In the genomic region with DNA sequence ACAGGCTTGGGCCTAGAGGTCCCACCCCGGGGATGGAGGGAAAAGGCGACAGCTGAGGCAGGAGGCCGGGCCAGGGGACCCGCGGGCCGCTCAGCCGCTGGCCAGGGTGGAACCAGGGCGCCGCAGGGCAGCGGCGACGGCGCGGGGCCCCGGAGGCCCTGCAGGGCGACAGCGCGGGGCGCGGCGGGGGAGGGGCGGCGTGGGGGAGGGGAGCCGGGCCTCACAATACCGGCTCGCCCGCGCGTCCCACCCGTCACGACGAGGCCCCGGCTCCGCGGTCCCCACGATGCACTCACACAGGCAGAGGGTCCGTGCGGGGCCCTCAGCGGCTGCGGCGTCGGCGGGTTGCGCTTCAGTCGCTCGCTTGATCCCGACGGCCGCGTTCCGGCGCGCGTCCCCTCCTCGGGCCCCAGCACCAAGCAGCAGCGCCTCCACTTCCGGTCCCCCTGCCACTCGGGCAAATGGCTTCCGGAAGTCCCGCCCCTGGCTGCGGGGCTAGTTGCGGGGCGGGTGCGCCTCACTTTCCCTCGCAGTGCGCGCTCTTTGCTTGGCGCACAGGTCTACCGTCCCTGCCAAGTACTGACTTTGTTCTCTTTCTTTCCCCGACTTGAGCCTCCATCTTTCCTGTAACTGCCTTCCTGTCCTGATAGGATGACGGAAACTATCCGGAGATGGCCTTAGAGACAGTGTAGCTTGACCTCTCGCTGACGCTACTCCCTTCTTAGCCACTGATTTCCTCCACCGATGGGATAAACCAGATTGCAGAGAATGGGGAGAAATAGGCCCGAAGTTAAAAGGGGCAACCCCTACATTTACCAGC, we compare ENCODE assay signal across 8 mouse cellular contexts. TPM values are rescaled to one million over a fixed set of nuclear protein-coding genes. Genes with fewer than 3 reads are reported as not detected.
DNase-seq lines count a peak whose midpoint lies in the region; ATAC-seq and TF ChIP-seq lines count a peak whose summit lies in the region.

No protein-coding gene starts in this region.

- peaks cover 15% of the 10 kb centered on the region for H3K4me1 ChIP-seq in hindbrain, postnatal 0 days (ENCODE audit: insufficient read depth, low read length)

- peak overlapping the region; percentile 94 for H3K27ac ChIP-seq in hindbrain, postnatal 0 days
- H3K27ac ChIP-seq in left cerebral cortex, adult 2 months, result peak overlapping the region; percentile 96

- H3K36me3 ChIP-seq in hindbrain, postnatal 0 days (ENCODE audit: insufficient read depth, low read length), result no peaks in the 10 kb centered on the region

- TF ChIP-seq CTCF in hindbrain, postnatal 0 days (IDR thresholded peaks at IDR 0.05; ENCODE audit: low read depth), result no peak
- no peak for TF ChIP-seq CTCF in left cerebral cortex, adult 2 months (IDR thresholded peaks at IDR 0.05)

- H3K9me3 ChIP-seq in hindbrain, postnatal 0 days (ENCODE audit: low read length), result no peaks in the 10 kb centered on the region

- WGBS in hindbrain, postnatal 0 days, result 1% methylated on average over 57 of the region's 76 CpGs

- peak overlapping the region; percentile 86 for H3K4me3 ChIP-seq in hindbrain, postnatal 0 days (ENCODE audit: low read length)
- H3K4me3 ChIP-seq in left cerebral cortex, adult 2 months, result peak overlapping the region; percentile 94

- intact Hi-C loops in left cerebral cortex, adult 2 months (cut with DNase I), result loop anchor here (1.0 kb wide), 1 partner anchor 246 kb away; no protein-coding TSS in a partner anchor

- peak overlapping the region; percentile 80 for H3K4me2 ChIP-seq in hindbrain, postnatal 0 days (ENCODE audit: low read depth, low read length)

- peak; percentile 95 for ATAC-seq in hindbrain, postnatal 0 days
- peak; percentile 96 for ATAC-seq in megakaryocyte, adult 5-6 weeks (ENCODE audit: poor library complexity, severe bottlenecking)

- DNase-seq in T-cell, adult 2 months (ENCODE audit: low spot score), result peak; percentile 89
- peak; percentile 91 to 94 for DNase-seq in cerebellum, postnatal 36 days
- peak; percentile 88 for DNase-seq in gastrocnemius, adult 18-20 months (ENCODE audit: low spot score)
- peak; percentile 97 for DNase-seq in hindbrain, postnatal 0 days (ENCODE audit: low spot score)
- DNase-seq in left cerebral cortex, adult 2 months (ENCODE audit: extremely low spot score in 1 of 2, low spot score in 2 of 2), result peak; percentile 90 to 93
- peak; percentile 88 to 91 for DNase-seq in right cerebral cortex, adult 2 months (ENCODE audit: low spot score in 2 of 2)
- peak; percentile 90 for DNase-seq in urinary bladder, postnatal 14 days (ENCODE audit: low spot score)

- no peaks in the 10 kb centered on the region for H3K27me3 ChIP-seq in hindbrain, postnatal 0 days (ENCODE audit: insufficient read depth, low read length)

- peak overlapping the region; percentile 94 for H3K9ac ChIP-seq in hindbrain, postnatal 0 days (replicated peaks; ENCODE audit: low read length)

RNA-seq across cellular contexts. Expression of gene Pafah1b2, which starts 27.9 kb away (rescaled TPM):
- 10 to 100 TPM; 23.6 to 32.0 TPM for total RNA-seq in gastrocnemius, adult 18-20 months (2021)
- total RNA-seq in hindbrain, postnatal 0 days (2014; rRNA removed), result 137 and 186 TPM in 2 replicates
- 222 and 243 TPM in 2 replicates for polyA plus RNA-seq in hindbrain, postnatal 0 days (2015; fragmentation: Nextera tagmentation; extraction: Ambion mirVana)
- 100 to 1,000 TPM; 193 to 215 TPM for total RNA-seq in left cerebral cortex, adult 2 months (2021)
- total RNA-seq in megakaryocyte, adult 5-6 weeks (2015), result 28.6 and 44.4 TPM in 2 replicates
- 53.0 and 73.9 TPM in 2 replicates for total RNA-seq in megakaryocyte, adult 5-6 weeks (2017)

RNA-seq across cellular contexts. Expression of gene Sik3, which starts 28.0 kb away (rescaled TPM):
- total RNA-seq in gastrocnemius, adult 18-20 months (2021), result 10 to 100 TPM; 37.4 to 38.3 TPM
- 32.3 and 37.1 TPM in 2 replicates for total RNA-seq in hindbrain, postnatal 0 days (2014; rRNA removed)
- polyA plus RNA-seq in hindbrain, postnatal 0 days (2015; fragmentation: Nextera tagmentation; extraction: Ambion mirVana), result 12.5 and 12.6 TPM in 2 replicates
- total RNA-seq in left cerebral cortex, adult 2 months (2021), result 100 to 1,000 TPM; 122 to 127 TPM
- total RNA-seq in megakaryocyte, adult 5-6 weeks (2015), result 32.9 and 34.5 TPM in 2 replicates
- 17.5 and 24.0 TPM in 2 replicates for total RNA-seq in megakaryocyte, adult 5-6 weeks (2017)

RNA-seq across cellular contexts. Expression of gene Sidt2, which starts 29.6 kb away (rescaled TPM):
- total RNA-seq in gastrocnemius, adult 18-20 months (2021), result 10 to 100 TPM; 57.8 to 66.2 TPM
- total RNA-seq in hindbrain, postnatal 0 days (2014; rRNA removed), result 124 and 126 TPM in 2 replicates
- 48.3 and 51.6 TPM in 2 replicates for polyA plus RNA-seq in hindbrain, postnatal 0 days (2015; fragmentation: Nextera tagmentation; extraction: Ambion mirVana)
- 10 to 100 TPM; 86.7 to 86.9 TPM for total RNA-seq in left cerebral cortex, adult 2 months (2021)
- 57.3 and 71.0 TPM in 2 replicates for total RNA-seq in megakaryocyte, adult 5-6 weeks (2015)
- 41.4 and 51.9 TPM in 2 replicates for total RNA-seq in megakaryocyte, adult 5-6 weeks (2017)

RNA-seq across cellular contexts. Expression of gene Tagln, which starts 48.8 kb away (rescaled TPM):
- 10 to 100 TPM; 40.9 to 62.1 TPM for total RNA-seq in gastrocnemius, adult 18-20 months (2021)
- total RNA-seq in hindbrain, postnatal 0 days (2014; rRNA removed), result 4.4 and 5.2 TPM in 2 replicates
- polyA plus RNA-seq in hindbrain, postnatal 0 days (2015; fragmentation: Nextera tagmentation; extraction: Ambion mirVana), result 3.5 and 4.0 TPM in 2 replicates
- 10 to 100 TPM in 1 of 2 experiments, 1 to 10 TPM in 1; 9.6 to 11.8 TPM for total RNA-seq in left cerebral cortex, adult 2 months (2021)
- total RNA-seq in megakaryocyte, adult 5-6 weeks (2015), result 0.13 and 0.32 TPM in 2 replicates
- total RNA-seq in megakaryocyte, adult 5-6 weeks (2017), result 0.40 TPM in 1 of 2 replicates, not detected in the other

Comparison
In these comparisons a context has a peak if more than half of its experiments do, and no peak if none do; other contexts are left out.
1. Peak in every context shown above with its lines: DNase-seq, ATAC-seq, H3K4me3 ChIP-seq and H3K27ac ChIP-seq.